Mouse (Mus musculus) MEL (cell line): ENCODE measurements around the gene Nrxn3. TPM values are rescaled to one million over a fixed set of nuclear protein-coding genes. Genes with fewer than 3 reads are reported as not detected.

Experiments used
- DNase-seq: peaks from one replicate; pipeline ENCODE4 v3.0.0; 2011; ENCODE audit warnings: low read depth, low spot score
- H3K27ac ChIP-seq: 2 replicates; pipeline ENCODE4 v1.5.1; 2012; ENCODE audit warnings: low read depth, mild to moderate bottlenecking, control low read depth, low read length, moderate library complexity; ENCODE audit not compliant: control insufficient read depth
- H3K27me3 ChIP-seq, 2 experiments: fragments of 150-350 bp in 1 of 2; sonication (generic) in 1 of 2; 2 replicates each; pipeline ENCODE4 v1.6.1; 2012; ENCODE audit warnings: low read length in 2 of 2, mild to moderate bottlenecking in 2 of 2, improper control_type of control experiment in 1 of 2, moderate library complexity in 1 of 2; ENCODE audit not compliant: insufficient read depth in 2 of 2, control insufficient read depth in 1 of 2
- H3K36me3 ChIP-seq, 2 experiments: 2 replicates each; pipeline ENCODE4 v1.6.1; 2012 to 2014; ENCODE audit warnings: low read length in 2 of 2, improper control_type of control experiment in 1 of 2, inconsistent platforms in 1 of 2, mild to moderate bottlenecking in 1 of 2; ENCODE audit not compliant: insufficient read depth in 2 of 2, control insufficient read depth in 1 of 2
- H3K4me1 ChIP-seq, 2 experiments: fragments of 150-350 bp in 1 of 2; sonication (generic) in 1 of 2; 2 replicates each; pipeline ENCODE4 v1.6.1; 2012; ENCODE audit warnings: low read length in 2 of 2, improper control_type of control experiment in 1 of 2, mild to moderate bottlenecking in 1 of 2; ENCODE audit not compliant: insufficient read depth in 2 of 2, control insufficient read depth in 1 of 2
- H3K4me3 ChIP-seq, 2 experiments: fragments of 150-350 bp in 1 of 2; sonication (generic) in 1 of 2; 2 replicates each; pipeline ENCODE4 v1.5.1; 2012; ENCODE audit warnings: low read depth in 2 of 2, low read length in 2 of 2, mild to moderate bottlenecking in 2 of 2, moderate library complexity in 2 of 2, control low read depth in 1 of 2, improper control_type of control experiment in 1 of 2; ENCODE audit not compliant: control insufficient read depth in 1 of 2, insufficient read depth in 1 of 2
- H3K79me2 ChIP-seq: 2 replicates; pipeline ENCODE4 v1.6.1; 2012; ENCODE audit warnings: mild to moderate bottlenecking, low read length, moderate library complexity; ENCODE audit not compliant: control insufficient read depth, poor library complexity, insufficient read depth
- H3K9ac ChIP-seq: 2 replicates; pipeline ENCODE4 v1.6.1; 2012; ENCODE audit warnings: low read depth, mild to moderate bottlenecking, control low read depth, low read length, moderate library complexity; ENCODE audit not compliant: control insufficient read depth, poor library complexity, severe bottlenecking
- H3K9me3 ChIP-seq: fragments of 150-350 bp; sonication (generic); replicated peaks from 2 replicates; pipeline ENCODE4 v1.6.1; 2012; ENCODE audit warnings: mild to moderate bottlenecking, low read length, improper control_type of control experiment, moderate library complexity; ENCODE audit not compliant: insufficient read depth
- BHLHE40 ChIP-seq: IDR thresholded peaks from 2 replicates; pipeline ENCODE4 v1.6.1; 2012; ENCODE audit warnings: low read depth, mild to moderate bottlenecking, inconsistent platforms, low read length, improper control_type of control experiment, borderline replicate concordance
- CHD1 ChIP-seq: IDR thresholded peaks from 2 replicates; pipeline ENCODE4 v1.6.1; 2012; ENCODE audit warnings: low read depth, mild to moderate bottlenecking, inconsistent platforms, low read length, improper control_type of control experiment
- CTCF ChIP-seq, 3 experiments: IDR thresholded peaks in 2 of 3; conservative IDR thresholded peaks in 1 of 3; 2 replicates each; pipeline ENCODE4 v1.5.1; 2011 to 2012; ENCODE audit warnings: low read length in 3 of 3, low read depth in 2 of 3, mild to moderate bottlenecking in 2 of 3, improper control_type of control experiment in 1 of 3, inconsistent platforms in 1 of 3, mixed read lengths in 1 of 3, moderate library complexity in 1 of 3; ENCODE audit not compliant: control insufficient read depth in 1 of 3, insufficient read depth in 1 of 3, poor library complexity in 1 of 3, severe bottlenecking in 1 of 3
- E2F4 ChIP-seq: IDR thresholded peaks from 2 replicates; pipeline ENCODE4 v1.6.1; 2011; ENCODE audit warnings: low read depth, low read length, improper control_type of control experiment, borderline replicate concordance
- ELF1 ChIP-seq: IDR thresholded peaks from 2 replicates; pipeline ENCODE4 v1.6.1; 2014; ENCODE audit warnings: low read depth, mild to moderate bottlenecking, inconsistent platforms, low read length, improper control_type of control experiment, moderate library complexity
- EP300 ChIP-seq, 2 experiments: IDR thresholded peaks; 2 replicates each; pipeline ENCODE4 v1.6.1; 2011; ENCODE audit warnings: improper control_type of control experiment in 2 of 2, low read length in 2 of 2, low read depth in 1 of 2, mild to moderate bottlenecking in 1 of 2
- GATA1 ChIP-seq: IDR thresholded peaks from 2 replicates; pipeline ENCODE4 v1.6.1; 2011; ENCODE audit warnings: low read depth, low read length, improper control_type of control experiment
- MAZ ChIP-seq: IDR thresholded peaks from 2 replicates; pipeline ENCODE4 v1.6.1; 2012; ENCODE audit warnings: low read depth, mild to moderate bottlenecking, inconsistent platforms, low read length, improper control_type of control experiment
- MEF2A ChIP-seq: IDR thresholded peaks from 2 replicates; pipeline ENCODE4 v1.6.1; 2014; ENCODE audit warnings: low read depth, mild to moderate bottlenecking, inconsistent platforms, low read length, improper control_type of control experiment; ENCODE audit not compliant: poor library complexity, insufficient replicate concordance, severe bottlenecking; ENCODE audit errors: extremely low read depth
- MYB ChIP-seq: IDR thresholded peaks from 2 replicates; pipeline ENCODE4 v1.6.1; 2011; ENCODE audit warnings: mild to moderate bottlenecking, low read depth, low read length, improper control_type of control experiment
- NELFE ChIP-seq: IDR thresholded peaks from 2 replicates; pipeline ENCODE4 v1.6.1; 2011; ENCODE audit warnings: low read depth, low read length, improper control_type of control experiment
- NRF1 ChIP-seq: IDR thresholded peaks from 2 replicates; pipeline ENCODE4 v1.6.1; 2014; ENCODE audit warnings: low read depth, mild to moderate bottlenecking, inconsistent platforms, low read length, improper control_type of control experiment, moderate library complexity; ENCODE audit not compliant: poor library complexity, insufficient read depth, severe bottlenecking
- RAD21 ChIP-seq: IDR thresholded peaks from 2 replicates; pipeline ENCODE4 v1.6.1; 2011; ENCODE audit warnings: mild to moderate bottlenecking, low read depth, low read length, improper control_type of control experiment
- SIN3A ChIP-seq: IDR thresholded peaks from 2 replicates; pipeline ENCODE4 v1.6.1; 2012; ENCODE audit warnings: low read length, improper control_type of control experiment, inconsistent platforms
- SMC3 ChIP-seq: IDR thresholded peaks from 2 replicates; pipeline ENCODE4 v1.6.1; 2011; ENCODE audit warnings: low read depth, low read length, improper control_type of control experiment
- TAL1 ChIP-seq: IDR thresholded peaks from 2 replicates; pipeline ENCODE4 v1.6.1; 2012; ENCODE audit warnings: mild to moderate bottlenecking, inconsistent platforms, low read length, moderate library complexity, mixed read lengths
- TBP ChIP-seq: IDR thresholded peaks from 2 replicates; pipeline ENCODE4 v1.8.0; 2011; ENCODE audit warnings: low read depth, low read length, improper control_type of control experiment
- UBTF ChIP-seq: IDR thresholded peaks from 2 replicates; pipeline ENCODE4 v1.6.1; 2012; ENCODE audit warnings: low read depth, mild to moderate bottlenecking, inconsistent platforms, low read length, improper control_type of control experiment, moderate library complexity, borderline replicate concordance; ENCODE audit not compliant: insufficient read depth
- USF1 ChIP-seq: IDR thresholded peaks from 2 replicates; pipeline ENCODE4 v1.6.1; 2014; ENCODE audit warnings: low read depth, mild to moderate bottlenecking, inconsistent platforms, low read length, improper control_type of control experiment, moderate library complexity
- ZKSCAN1 ChIP-seq: IDR thresholded peaks from 2 replicates; pipeline ENCODE4 v1.6.1; 2012; ENCODE audit warnings: low read depth, mild to moderate bottlenecking, inconsistent platforms, low read length, improper control_type of control experiment, moderate library complexity
- ZMIZ1 ChIP-seq: IDR thresholded peaks from 2 replicates; pipeline ENCODE4 v1.6.1; 2012; ENCODE audit warnings: low read depth, mild to moderate bottlenecking, inconsistent platforms, low read length, improper control_type of control experiment, moderate library complexity
- ZNF384 ChIP-seq: IDR thresholded peaks from 2 replicates; pipeline ENCODE4 v1.6.1; 2012; ENCODE audit warnings: low read depth, mild to moderate bottlenecking, inconsistent platforms, low read length, improper control_type of control experiment
- polyA plus RNA-seq, 2 experiments: library from polyadenylated mRNA; stranded (reverse) in 1 of 2; unstranded in 1 of 2; fragments of >175 nt in 1 of 2; fragments of >200 nt in 1 of 2; gene quantifications; 2 replicates each; pipeline versions ENCODE4 v1.2.1 to v1.2.4; 2012; ENCODE audit warnings: low replicate concordance in 2 of 2, low read depth in 1 of 2; ENCODE audit not compliant: insufficient read length in 2 of 2, insufficient read depth in 1 of 2, missing spikeins in 1 of 2
- total RNA-seq: library from RNA; depleted of rRNA; stranded (reverse); fragments of 300-350 nt; gene quantifications from 2 replicates; pipeline ENCODE4 v1.2.3, GENCODE M21; 2012

The Nrxn3 gene
- total and polyA plus RNA-seq, 3 experiments, result not detected

DNA sequence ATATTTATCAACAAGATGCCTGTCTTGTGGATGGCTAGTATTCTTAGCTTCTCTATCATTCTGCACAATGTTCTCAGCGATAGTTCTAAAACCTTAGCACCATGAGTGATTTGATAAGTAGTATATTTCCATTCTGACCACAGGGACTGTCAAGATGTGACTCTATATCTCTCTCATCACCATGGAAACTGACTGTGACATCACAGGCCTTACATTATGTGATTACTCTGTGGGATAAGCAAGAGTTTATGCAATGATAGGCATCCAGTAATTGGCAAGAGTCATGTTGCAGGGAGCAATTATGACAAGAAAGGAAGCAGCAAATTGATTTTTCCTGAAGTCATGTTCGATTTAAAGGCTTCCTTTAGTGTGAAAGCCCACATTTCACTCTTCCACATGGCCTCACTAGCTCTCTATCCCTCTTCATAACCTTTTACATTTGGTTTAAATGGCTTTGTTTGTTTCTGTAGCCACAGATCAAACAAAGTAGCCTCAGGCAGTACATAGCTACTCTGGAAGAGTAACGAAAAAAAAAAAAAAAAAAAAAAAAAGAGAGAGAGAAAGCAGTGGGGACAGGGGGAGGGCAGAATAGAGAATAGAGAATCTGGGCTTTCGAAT is 532.7 kb downstream of the Nrxn3 start:
- no peaks in the 10 kb centered on the region for H3K79me2 ChIP-seq
- no peaks in the 10 kb centered on the region for H3K9me3 ChIP-seq
- no peak overlapping the region for H3K4me3 ChIP-seq
- H3K9ac ChIP-seq, result no peak overlapping the region
- TF ChIP-seq MAZ (no peak), NELFE (no peak), TAL1 (no peak), CHD1 (no peak), RAD21 (no peak), TBP (no peak), ELF1 (no peak), USF1 (no peak), SIN3A (no peak)
- no peaks in the 10 kb centered on the region for H3K4me1 ChIP-seq
- H3K36me3 ChIP-seq, result no peaks in the 10 kb centered on the region
- H3K27ac ChIP-seq, result no peak overlapping the region
- no peak for DNase-seq
- H3K27me3 ChIP-seq, result no peaks in the 10 kb centered on the region

DNA sequence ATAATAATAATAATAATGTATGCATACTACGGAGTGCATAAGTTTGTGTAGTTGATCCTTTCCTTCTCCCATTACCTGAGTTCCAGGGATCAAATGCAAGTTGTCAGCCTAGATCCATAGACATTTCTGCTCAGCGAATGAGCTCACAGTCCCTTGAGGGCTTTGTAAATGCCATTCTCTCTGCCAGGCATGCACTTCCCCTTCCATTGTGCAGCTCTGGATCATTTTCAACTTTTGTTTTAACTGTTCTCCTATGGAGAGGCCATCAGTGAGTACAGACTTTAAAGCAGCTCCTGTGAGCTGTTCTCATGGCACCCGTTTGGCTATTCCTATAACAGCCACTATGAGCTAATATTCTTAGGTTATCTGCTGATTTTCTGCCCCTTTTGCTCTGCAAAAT is 536.2 kb downstream of the Nrxn3 start:
- H3K4me3 ChIP-seq, result no peak overlapping the region
- no peaks in the 10 kb centered on the region for H3K4me1 ChIP-seq
- H3K79me2 ChIP-seq, result no peaks in the 10 kb centered on the region
- no peak overlapping the region for H3K9ac ChIP-seq
- H3K9me3 ChIP-seq, result no peaks in the 10 kb centered on the region
- no peak for DNase-seq
- H3K27ac ChIP-seq, result no peak overlapping the region
- TF ChIP-seq SMC3, result no peak
- no peak for TF ChIP-seq CTCF (IDR thresholded peaks at IDR 0.05 in 2 of 3, conservative IDR thresholded peaks at IDR 0.05 in 1 of 3; ENCODE audit: control insufficient read depth in 1 of 3, insufficient read depth in 1 of 3, low read depth in 2 of 3, low read length in 3 of 3, poor library complexity in 1 of 3, severe bottlenecking in 1 of 3)
- no peak for TF ChIP-seq ZMIZ1
- TF ChIP-seq NRF1, result no peak
- no peak for TF ChIP-seq ZNF384
- TF ChIP-seq GATA1, result no peak
- no peak for TF ChIP-seq RAD21
- no peak for TF ChIP-seq TBP
- TF ChIP-seq EP300 (IDR thresholded peaks at IDR 0.05; ENCODE audit: low read depth in 1 of 2, low read length in 2 of 2), result no peak
- no peak for TF ChIP-seq BHLHE40
- TF ChIP-seq UBTF, result no peak
- no peak for TF ChIP-seq NELFE
- no peak for TF ChIP-seq ZKSCAN1
- no peak for TF ChIP-seq E2F4
- TF ChIP-seq MYB, result no peak
- no peak for TF ChIP-seq CHD1
- TF ChIP-seq MEF2A, result no peak
- TF ChIP-seq SIN3A, result no peak
- H3K27me3 ChIP-seq, result no peaks in the 10 kb centered on the region
- no peaks in the 10 kb centered on the region for H3K36me3 ChIP-seq
